In genomic region chr19:12007105-12007931, GRCm38 (mm10) we compare ENCODE assay signal across 8 mouse cellular contexts. TPM values are rescaled to one million over a fixed set of nuclear protein-coding genes. Genes with fewer than 3 reads are reported as not detected.
A peak's percentile ranks its signal among the peaks of the same experiment; 100 is the strongest.
DNase-seq lines count a peak whose midpoint lies in the region; ATAC-seq and TF ChIP-seq lines count a peak whose summit lies in the region.
"Had no signal": no experiment of that assay in that cellular context is flagged by ENCODE, and none has a peak within 500 bp of the region (broad histone marks: within the 10 kb centered on the region; RNA-seq: fewer than 3 reads in every experiment).

No protein-coding gene starts in this region.

- 10% methylated on average over 17 of the region's 17 CpGs for WGBS in heart, embryonic 12.5 days
- WGBS in kidney, postnatal 0 days = 17% methylated on average over 17 of the region's 17 CpGs

- H3K9ac ChIP-seq in heart, embryonic 12.5 days = peak overlapping the region; percentile 25; the same call in 1 of the 2 replicates
- H3K9ac ChIP-seq in kidney, postnatal 0 days (ENCODE audit: low read depth, low read length) = no peak overlapping the region

- H3K27ac ChIP-seq in heart, embryonic 12.5 days (ENCODE audit: poor library complexity, severe bottlenecking) = no peak overlapping the region
- no peak overlapping the region for H3K27ac ChIP-seq in kidney, postnatal 0 days

- peak overlapping the region; percentile 52; the same call in 1 of the 2 replicates for H3K4me3 ChIP-seq in G1E (ENCODE audit: low read depth, low read length)
- H3K4me3 ChIP-seq in heart, embryonic 12.5 days = peak overlapping the region; percentile 69
- H3K4me3 ChIP-seq in kidney, postnatal 0 days (replicated peaks; ENCODE audit: low read depth, low read length) = 0 out of 2 replicates have a peak overlapping the region, but pooled peaks have one; percentile 17

- peak overlapping the region; percentile 72 for H3K4me2 ChIP-seq in heart, embryonic 12.5 days
- peak overlapping the region; percentile 59 for H3K4me2 ChIP-seq in kidney, postnatal 0 days (ENCODE audit: low read length)

- peak; percentile 37 for DNase-seq in CD4-positive helper T cell, adult 2 months (ENCODE audit: low read depth, low spot score)
- DNase-seq in G1E (ENCODE audit: low spot score) = no peak
- DNase-seq in cerebellum, postnatal 14 days = peak; percentile 41 to 57
- DNase-seq in kidney, postnatal 0 days (ENCODE audit: low spot score) = peak; percentile 75
- DNase-seq in lung, postnatal 36 days = peak; percentile 78
- peak; percentile 67 to 80 for DNase-seq in spleen, postnatal 4 days (ENCODE audit: low spot score in 2 of 2)

- H3K9me3 ChIP-seq in G1E (replicated peaks) = no peaks in the 10 kb centered on the region
- no peaks in the 10 kb centered on the region for H3K9me3 ChIP-seq in heart, embryonic 12.5 days (replicated peaks)
- H3K9me3 ChIP-seq in kidney, postnatal 0 days (replicated peaks; ENCODE audit: low read length) = no peaks in the 10 kb centered on the region

- H3K27me3 ChIP-seq in G1E (ENCODE audit: insufficient read depth, low read length) = no peaks in the 10 kb centered on the region
- H3K27me3 ChIP-seq in heart, embryonic 12.5 days (replicated peaks) = no peaks in the 10 kb centered on the region
- no peaks in the 10 kb centered on the region for H3K27me3 ChIP-seq in kidney, postnatal 0 days (ENCODE audit: insufficient read depth, low read length)

- TF ChIP-seq CTCF in G1E (IDR thresholded peaks at IDR 0.05; ENCODE audit: low read depth, low read length) = no peak
- peak; percentile 78 for TF ChIP-seq CTCF in kidney, postnatal 0 days (IDR thresholded peaks at IDR 0.05; ENCODE audit: low read depth)

- no peak for ATAC-seq in G1E (ENCODE audit: extremely low read depth, insufficient number of reproducible peaks, low FRiP score, poor library complexity, severe bottlenecking)
- no peak for ATAC-seq in heart, embryonic 12.5 days (ENCODE audit: insufficient number of reproducible peaks, low FRiP score)
- ATAC-seq in kidney, postnatal 0 days (replicated peaks; ENCODE audit: low FRiP score, low read depth) = no peak

- no peaks in the 10 kb centered on the region for H3K36me3 ChIP-seq in G1E (replicated peaks)
- no peaks in the 10 kb centered on the region for H3K36me3 ChIP-seq in heart, embryonic 12.5 days
- no peaks in the 10 kb centered on the region for H3K36me3 ChIP-seq in kidney, postnatal 0 days (ENCODE audit: insufficient read depth, low read length)

- peaks cover 55% of the 10 kb centered on the region for H3K4me1 ChIP-seq in G1E (ENCODE audit: insufficient read depth, low read depth, low read length)
- peaks cover 19% of the 10 kb centered on the region for H3K4me1 ChIP-seq in heart, embryonic 12.5 days (replicated peaks)
- H3K4me1 ChIP-seq in kidney, postnatal 0 days (replicated peaks; ENCODE audit: insufficient read depth, low read length) = peaks cover 12% of the 10 kb centered on the region; the same call in 1 of the 2 replicates

RNA-seq across cellular contexts. Expression of gene Olfr1423, which starts 33.8 kb away (rescaled TPM):
- total RNA-seq in G1E (2014; fragmentation: Nextera tagmentation) = not detected in 2 replicates
- total RNA-seq in G1E (2017) = 0.05 and 0.12 TPM in 2 replicates
- not detected in 2 replicates for polyA plus RNA-seq in G1E (2012)
- not detected in 2 replicates for polyA plus RNA-seq in heart, embryonic 12.5 days (2016; fragmentation: Nextera tagmentation; extraction: Ambion mirVana)
- polyA plus RNA-seq in kidney, postnatal 0 days (2015; fragmentation: Nextera tagmentation; extraction: Ambion mirVana) = not detected in 2 replicates
- total RNA-seq: layer of hippocampus, postnatal 25 days had no signal

RNA-seq across cellular contexts. Expression of gene Osbp, which starts 41.6 kb away (rescaled TPM):
- total RNA-seq in G1E (2014; fragmentation: Nextera tagmentation) (44.8 and 50.4 TPM in 2 replicates), G1E (2017) (28.9 and 32.1 TPM in 2 replicates)
- polyA plus RNA-seq in G1E (2012) = 10.2 and 12.2 TPM in 2 replicates
- 6.3 and 7.6 TPM in 2 replicates for polyA plus RNA-seq in heart, embryonic 12.5 days (2016; fragmentation: Nextera tagmentation; extraction: Ambion mirVana)
- 6.1 and 6.2 TPM in 2 replicates for polyA plus RNA-seq in kidney, postnatal 0 days (2015; fragmentation: Nextera tagmentation; extraction: Ambion mirVana)

RNA-seq across cellular contexts. Expression of gene Olfr1424, which starts 55.2 kb away (rescaled TPM):
- not detected in 2 replicates for total RNA-seq in G1E (2014; fragmentation: Nextera tagmentation)
- not detected in 2 replicates for total RNA-seq in G1E (2017)
- not detected in 2 replicates for polyA plus RNA-seq in G1E (2012)
- not detected in 2 replicates for polyA plus RNA-seq in heart, embryonic 12.5 days (2016; fragmentation: Nextera tagmentation; extraction: Ambion mirVana)
- polyA plus RNA-seq in kidney, postnatal 0 days (2015; fragmentation: Nextera tagmentation; extraction: Ambion mirVana) = not detected in 2 replicates
- total RNA-seq: layer of hippocampus, postnatal 25 days had no signal

Comparison
In these comparisons a context has a peak if more than half of its experiments do, and no peak if none do; other contexts are left out.
1. H3K4me3 ChIP-seq: peak in every context shown above with its lines; median percentile 69 in heart, embryonic 12.5 days; 52 in G1E; 17 in kidney, postnatal 0 days.